Mouse (Mus musculus): ENCODE results near the gene Hoxc8.

Gene Hoxc8

DNA sequence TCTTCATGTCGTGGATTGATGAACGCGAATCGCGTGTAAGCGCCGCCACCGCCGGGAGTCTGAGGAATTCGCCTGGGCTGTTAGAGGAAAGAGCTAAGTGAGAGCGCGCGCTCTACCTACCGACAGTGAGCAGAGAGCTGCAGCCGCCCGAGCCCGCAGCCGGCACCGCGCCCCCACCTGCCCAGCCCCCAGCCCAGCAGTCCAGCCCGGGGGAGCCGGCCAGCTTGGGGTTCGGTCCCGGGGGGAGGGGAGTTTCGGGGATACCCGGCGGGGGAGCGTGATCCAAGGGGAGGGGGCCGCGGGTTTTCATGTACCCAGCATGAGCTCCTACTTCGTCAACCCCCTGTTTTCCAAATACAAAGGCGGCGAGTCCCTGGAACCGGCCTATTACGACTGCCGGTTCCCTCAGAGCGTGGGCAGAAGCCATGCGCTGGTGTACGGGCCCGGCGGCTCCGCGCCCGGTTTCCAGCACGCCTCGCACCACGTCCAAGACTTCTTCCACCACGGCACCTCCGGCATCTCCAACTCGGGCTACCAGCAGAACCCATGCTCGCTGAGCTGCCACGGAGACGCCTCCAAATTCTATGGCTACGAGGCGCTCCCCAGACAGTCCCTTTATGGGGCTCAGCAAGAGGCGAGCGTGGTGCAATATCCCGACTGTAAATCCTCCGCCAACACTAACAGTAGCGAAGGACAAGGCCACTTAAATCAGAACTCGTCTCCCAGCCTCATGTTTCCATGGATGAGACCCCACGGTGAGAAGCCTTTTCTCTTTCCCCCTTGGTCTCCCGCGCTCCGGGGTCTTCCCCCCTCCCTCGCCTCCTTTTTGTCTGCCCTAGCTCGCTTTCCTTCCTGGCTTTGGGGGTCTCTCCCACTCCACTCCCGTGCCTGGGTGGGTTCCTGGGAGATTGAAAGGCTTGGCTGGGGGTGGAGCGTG, at the start of gene Hoxc8:
Gene Hoxc8, plus strand, starts transcription at position 147 of the 937 bp plus-strand sequence.
- peak; percentile 72 for DNase-seq (ENCODE audit: low spot score)

DNA sequence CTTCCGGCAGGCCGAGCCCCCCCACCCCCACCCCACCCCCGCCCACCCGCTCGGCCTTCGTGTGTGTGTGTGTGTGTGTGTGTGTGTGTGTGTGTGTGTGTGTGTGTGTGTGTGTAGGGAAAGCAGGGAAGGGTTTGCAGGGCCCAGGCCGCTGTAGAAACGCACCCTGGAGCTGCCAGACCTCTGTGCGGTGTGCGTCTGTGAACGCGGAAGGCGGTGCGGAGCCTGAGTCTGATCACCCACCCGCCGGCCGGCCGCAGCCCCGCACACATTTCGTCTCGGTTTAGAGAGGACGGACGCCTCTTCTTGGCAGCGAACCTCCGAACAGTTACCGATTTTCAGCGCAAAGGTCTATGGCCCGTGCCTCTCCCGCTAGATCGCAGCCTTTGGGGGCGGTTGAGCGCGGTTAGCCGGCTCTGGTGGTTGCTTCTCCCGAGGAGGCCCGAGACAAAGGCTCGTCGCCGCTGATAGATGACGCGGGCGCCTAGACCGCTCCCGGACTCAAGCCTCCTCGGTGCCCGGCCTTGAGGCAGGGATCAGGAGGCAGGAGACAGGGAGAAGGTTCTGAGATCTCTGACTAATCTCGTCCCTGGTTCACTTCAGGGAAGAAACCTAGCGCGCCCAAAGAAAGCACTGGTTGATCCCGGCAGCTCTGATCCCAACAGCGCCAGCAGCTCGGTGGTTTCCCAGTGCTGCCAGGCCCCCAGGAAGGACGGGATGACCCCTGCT, 47.5 kb upstream of the Hoxc8 start:
- peak; percentile 67 for DNase-seq (ENCODE audit: low spot score)

DNA sequence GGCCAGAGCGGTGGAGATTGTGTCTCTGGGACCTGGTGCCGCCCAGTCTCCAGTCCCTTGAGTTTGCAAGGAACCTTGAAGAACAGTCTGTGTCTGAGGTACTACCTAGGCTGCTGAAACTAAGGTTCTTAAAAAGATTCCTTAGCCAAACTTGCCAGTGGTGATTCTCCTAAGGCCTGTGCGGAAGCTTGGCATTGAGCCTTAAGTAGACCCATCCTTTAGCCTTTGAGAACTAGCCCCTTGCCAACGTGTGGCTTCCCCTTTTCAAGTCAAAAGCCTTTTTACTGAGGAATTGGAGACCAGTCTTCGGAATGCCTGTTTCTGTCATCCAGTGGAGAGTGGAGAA, 47.0 kb upstream of the Hoxc8 start:
- DNase-seq (ENCODE audit: low spot score): no peak

DNA sequence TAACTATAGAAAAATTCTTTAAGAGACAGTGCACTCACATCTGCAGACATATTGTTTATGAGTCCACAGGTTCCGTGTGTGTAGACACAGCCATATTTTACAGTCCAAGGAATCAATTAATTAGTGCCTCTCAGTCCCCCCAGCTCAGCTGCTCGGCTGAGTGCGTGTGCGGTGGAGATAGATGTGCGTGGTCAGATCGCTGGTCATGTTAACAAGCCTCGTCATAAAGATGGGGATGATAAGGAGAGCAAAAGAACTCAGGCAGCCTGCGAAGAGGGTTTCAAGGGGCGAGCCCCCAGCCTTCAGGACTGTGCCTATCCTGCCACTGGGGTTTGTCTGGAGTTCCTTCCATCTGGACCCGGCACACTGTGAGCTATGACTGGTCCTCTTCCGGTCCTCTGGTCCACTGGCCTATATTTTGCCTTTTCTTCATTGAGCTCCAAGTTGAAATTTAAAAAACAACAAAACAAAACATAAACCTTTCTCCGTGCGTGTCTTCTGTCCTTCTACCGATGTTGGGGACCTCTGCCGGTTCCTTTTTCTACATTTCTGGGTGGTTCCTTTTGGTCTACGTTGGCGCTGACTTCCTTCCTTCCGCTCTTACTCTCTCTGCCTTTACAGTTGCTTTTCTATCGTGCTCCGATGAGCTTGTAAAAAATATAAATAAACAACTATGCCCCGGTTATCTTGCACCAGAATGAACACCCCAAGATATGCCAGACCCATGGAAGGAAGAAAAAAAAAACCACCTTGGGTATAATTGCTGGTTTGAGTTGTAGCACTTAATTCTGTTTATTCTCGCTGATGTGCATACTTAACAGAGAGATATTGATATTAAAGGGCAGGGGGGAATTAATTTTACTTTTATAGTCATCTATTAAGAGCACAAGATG, 45.0 kb upstream of the Hoxc8 start:
- no peak for DNase-seq (ENCODE audit: low spot score)

DNA sequence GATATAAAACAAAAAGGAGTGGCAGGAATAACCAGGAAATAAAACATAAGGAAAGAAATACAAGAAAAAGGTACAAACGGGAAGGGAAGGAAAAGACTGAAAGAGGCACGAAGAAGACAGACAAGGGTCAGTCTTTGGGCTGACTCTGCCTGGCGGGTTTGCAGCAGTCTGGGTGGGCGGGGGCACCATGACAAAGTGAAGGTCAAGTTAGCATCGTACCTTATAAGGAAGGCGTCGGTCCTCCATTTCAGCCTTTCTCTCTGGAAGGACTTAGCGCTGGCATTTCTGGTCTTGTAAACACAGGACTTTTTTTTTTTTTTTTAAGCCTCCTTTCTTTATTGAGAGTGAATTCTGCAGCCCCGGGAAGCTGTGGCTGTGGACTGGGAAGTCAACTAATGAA, 43.1 kb upstream of the Hoxc8 start:
- no peak for DNase-seq (ENCODE audit: low spot score)

DNA sequence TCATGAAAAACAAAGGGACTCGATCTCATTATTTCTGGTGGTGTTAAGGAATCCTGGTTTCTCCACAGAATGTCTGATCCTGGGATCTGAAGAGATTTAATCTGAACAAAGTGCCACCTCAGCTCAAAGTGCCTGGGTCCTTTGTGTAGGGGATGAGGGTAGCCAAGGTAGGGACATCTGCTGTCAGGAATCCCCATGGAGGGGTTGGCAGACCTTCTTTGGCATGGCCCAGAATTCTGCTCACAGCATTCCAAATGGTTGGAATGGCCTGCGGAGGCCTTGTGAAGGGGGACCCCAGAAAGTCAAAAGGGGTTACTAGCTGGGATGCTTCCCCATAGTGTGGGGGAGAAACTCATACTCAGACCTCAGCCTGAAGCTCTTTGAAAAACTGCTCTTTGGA, 41.6 kb upstream of the Hoxc8 start:
- no peak for DNase-seq (ENCODE audit: low spot score)

DNA sequence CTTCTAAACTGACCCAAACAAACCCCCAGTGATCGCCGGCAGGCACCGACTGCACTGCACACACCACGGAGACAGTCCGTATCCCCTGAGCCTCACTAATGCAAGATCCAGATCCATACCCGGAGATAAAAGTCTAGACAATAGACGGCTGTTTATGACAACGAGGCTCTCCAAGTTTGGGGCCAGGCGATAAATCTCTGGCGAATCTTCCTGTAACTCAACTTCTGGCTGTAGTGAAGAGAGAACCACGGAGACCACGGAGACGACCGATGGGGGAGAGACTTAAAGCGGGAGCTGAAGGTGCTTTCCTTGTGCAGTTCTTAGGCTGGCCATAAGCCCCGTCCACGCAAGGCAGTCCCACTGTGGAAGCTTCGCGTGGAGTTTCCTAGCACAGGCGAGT, 40.7 kb upstream of the Hoxc8 start:
- DNase-seq (ENCODE audit: low spot score): no peak

DNA sequence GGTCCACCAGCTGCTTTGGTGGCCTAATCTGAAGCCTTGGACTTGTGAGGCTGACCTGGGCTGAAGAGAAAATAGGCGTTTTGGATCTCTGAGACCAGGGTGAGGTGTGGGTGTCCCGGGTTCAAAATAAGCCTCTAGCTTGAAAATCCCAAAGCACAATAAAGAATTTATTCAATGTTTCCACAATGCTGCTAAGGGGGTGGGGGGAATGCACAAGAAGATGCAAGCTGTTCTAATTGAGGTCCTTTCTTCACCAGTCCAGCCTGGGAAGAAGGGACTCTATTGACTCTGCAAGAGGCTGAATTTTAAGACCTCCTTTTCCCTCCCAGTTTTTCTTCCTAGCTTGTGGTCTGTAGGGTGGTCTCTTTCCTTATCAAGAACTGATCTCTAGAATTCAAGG, 39.5 kb upstream of the Hoxc8 start:
- no peak for DNase-seq (ENCODE audit: low spot score)

DNA sequence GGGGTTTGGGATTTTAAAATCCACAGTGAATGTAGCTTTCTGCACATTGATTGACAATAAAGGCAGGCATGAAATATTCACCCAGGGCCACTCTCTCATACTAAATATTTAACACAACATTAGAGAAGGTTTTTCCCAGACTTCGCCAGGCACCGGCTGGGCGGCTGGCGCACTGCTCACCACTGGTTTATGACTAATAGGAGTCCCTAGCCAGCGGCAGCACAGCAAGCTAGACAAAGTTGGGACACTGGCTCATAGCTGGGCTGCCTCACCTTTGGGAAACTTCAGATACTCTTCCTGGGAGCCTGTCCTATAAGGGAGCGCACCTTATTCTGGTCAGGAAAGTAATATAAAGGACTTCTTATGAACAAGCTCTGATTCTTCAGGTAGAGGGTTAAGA, 36.8 kb upstream of the Hoxc8 start:
- no peak for DNase-seq (ENCODE audit: low spot score)

DNA sequence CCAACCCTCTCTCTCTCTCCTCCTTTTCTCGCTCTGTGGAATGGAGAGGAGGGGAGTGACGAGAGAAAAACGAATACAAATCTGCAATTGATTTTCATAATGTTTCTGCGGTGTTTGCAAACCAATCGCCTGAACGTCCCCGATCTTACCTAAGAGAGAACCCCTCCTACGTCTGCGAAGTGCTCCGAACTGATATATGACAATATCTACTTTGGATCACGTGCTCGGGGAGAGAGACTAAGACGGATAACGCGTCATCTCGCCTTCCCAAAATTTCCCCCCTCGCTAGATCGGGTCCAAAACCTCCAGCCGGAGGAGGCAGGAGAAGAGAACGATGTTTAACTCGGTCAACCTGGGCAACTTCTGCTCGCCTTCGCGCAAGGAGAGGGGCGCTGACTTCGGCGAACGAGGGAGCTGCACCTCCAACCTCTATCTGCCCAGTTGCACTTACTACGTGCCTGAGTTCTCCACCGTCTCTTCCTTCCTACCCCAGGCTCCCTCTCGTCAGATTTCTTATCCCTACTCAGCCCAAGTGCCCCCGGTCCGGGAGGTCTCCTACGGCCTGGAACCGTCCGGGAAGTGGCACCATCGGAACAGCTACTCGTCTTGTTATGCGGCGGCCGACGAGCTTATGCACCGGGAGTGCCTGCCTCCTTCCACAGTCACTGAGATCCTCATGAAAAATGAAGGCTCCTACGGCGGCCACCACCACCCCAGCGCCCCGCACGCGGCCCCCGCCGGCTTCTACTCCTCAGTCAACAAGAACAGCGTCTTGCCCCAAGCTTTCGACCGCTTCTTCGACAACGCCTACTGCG, 36.0 kb upstream of the Hoxc8 start, which contains the start of gene Hoxc11:
Gene Hoxc11, plus strand, starts transcription at position 236 of the 815 bp plus-strand sequence.
- DNase-seq (ENCODE audit: low spot score): no peak

DNA sequence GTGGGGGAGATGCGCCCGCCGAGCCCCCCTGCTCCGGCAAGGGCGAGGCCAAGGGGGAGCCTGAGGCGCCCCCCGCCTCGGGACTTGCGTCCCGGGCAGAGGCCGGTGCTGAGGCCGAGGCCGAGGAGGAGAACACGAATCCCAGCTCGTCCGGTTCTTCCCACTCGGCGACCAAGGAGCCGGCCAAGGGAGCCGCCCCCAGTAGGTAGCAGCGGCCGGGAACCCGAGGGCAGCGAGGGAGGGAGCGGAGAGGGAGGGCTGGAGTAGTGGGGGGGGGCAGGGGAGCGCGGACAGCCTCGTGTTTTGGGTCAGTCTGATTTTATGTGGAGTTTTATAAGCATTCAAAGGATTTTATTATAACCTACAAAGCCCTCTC, 35.4 kb upstream of the Hoxc8 start:
- no peak for DNase-seq (ENCODE audit: low spot score)

DNA sequence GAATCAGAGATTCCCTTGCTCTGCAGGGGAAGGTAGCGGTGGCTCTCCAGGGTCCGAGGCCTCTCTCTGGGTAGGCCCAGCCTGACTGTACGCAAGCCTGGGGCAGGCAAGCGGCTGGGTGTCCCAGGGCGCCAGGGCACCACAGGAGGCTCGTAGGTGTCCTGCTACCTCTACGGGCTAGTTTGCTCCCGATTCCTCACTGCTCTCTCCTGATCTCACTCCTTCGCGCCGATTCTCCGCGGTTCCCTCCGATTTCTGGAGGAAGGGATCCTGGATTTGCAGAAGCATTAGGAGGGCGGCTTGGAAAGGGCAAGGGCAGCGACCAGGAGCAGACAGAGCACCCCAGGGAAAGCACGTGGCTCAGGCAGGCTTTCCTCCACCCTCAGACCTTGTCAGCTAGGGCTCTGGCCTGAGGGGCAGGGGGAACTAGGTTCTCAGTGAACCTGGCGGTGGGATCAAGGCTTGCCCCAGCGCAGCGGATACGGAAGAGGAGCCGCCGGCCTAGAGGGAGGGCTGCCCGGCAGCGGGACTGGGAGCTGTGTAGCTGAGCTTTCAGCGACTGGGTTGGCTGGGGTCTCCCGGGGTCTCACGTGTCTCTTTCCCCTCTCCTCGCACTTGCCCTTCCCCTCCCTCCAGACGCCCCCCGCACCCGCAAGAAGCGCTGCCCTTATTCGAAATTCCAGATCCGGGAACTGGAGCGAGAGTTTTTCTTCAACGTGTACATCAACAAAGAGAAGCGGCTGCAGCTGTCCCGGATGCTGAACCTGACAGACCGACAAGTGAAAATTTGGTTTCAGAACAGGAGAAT, 34.4 kb upstream of the Hoxc8 start:
- no peak for DNase-seq (ENCODE audit: low spot score)

DNA sequence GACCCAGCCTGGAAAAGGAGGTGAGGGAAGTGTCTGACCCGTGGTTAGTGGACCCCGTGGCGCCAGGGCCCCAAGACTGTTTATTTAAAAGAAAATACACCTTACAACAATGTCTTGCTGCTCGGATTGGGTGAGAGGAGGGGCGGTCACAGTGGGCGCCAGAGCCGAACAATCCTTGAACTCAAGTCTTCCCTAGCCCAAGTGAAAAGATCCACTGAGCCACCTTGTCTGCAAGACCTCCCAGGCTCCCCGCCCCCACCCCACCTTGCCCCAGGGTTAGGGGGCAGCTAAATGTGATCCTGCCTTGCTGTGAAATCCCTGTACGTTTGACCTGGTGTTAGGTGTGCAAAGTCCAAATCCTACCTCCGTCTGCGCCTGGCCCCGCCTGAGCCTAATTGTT, 33.5 kb upstream of the Hoxc8 start:
- no peak for DNase-seq (ENCODE audit: low spot score)

DNA sequence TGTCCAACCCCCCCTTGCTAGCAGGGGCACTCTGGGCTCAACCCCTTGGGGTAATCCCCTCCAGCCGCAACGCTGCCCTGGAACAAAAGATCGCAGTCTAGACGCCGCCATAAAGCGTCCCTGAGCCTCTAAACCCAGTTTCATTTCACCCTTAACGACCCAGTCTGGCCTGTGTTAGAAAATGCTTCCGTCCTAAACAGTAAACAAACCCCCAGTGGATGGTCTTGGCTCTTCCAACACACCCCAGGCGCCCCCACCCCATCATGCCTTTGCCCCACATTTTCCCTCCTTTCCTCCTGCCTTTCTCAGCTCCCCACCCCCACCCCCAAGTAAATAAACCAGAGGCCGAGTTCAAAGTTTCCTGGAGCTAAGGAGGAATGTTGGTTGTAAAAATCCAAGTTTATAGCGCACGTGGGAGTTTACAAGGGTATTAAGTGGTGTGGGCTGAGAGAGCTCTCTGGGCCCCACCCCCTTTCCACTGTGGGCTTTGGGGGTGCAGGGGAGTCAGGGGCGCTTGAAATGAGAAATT, 30.7 kb upstream of the Hoxc8 start:
- no peak for DNase-seq (ENCODE audit: low spot score)

DNA sequence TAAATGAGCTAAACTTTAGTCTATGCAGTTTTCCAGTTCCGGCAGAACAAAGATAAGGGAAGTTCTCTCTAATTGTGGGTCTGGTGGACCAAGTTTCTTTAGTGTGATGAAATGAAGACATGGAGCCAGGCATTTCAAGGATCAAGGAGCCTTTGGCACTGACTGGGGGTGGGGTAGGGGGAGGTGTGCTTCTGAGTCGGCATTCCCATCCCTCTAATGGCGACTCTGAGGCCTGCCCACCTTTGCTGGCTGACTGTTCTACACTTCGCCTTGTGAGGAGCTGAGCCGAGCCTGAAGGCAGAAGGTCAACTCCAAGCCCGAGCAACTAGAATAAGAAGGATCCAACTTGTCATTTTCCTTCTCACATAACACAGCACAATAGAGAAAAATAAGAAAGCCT, 28.7 kb upstream of the Hoxc8 start:
- DNase-seq (ENCODE audit: low spot score): no peak

DNA sequence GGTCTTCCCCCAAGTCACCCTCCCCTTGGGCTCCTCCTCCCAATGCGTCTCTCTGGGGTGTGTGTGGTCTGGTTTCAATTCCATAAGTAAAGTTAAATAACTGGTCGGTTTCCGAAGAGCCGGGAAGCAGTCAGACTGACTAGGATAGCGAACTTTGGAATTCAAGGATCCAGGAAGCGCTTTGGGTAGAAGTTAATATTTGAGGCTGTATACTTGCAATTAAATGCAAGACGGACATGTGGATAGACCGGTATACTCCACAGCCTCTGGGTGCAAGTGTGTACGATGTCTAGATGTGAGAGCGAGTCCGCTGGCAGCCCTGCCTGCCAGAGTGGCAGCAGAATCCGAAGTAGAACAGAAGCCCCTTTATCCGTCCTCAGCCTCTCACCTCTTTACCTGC, 27.9 kb upstream of the Hoxc8 start:
- DNase-seq (ENCODE audit: low spot score): no peak

DNA sequence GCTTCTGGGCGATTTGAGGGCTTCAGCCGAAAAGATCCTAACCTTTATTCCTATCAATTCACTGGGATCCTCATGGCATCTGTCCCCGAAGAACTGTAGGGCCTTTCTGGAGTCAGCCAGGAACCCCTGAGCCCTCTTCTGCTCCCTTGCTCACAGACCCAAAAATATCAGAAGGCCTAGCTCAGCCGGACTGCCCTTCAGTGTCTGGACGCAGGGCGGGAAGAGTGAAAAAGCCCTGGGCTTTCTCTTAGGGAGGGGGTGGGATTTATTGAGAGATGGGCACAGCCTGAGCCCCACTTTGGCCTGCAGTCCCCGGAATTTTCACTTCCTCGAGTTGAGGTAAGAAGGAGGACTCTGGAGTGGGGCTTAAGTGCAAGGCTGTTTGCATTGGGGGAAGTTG, 27.1 kb upstream of the Hoxc8 start:
- DNase-seq (ENCODE audit: low spot score): no peak

DNA sequence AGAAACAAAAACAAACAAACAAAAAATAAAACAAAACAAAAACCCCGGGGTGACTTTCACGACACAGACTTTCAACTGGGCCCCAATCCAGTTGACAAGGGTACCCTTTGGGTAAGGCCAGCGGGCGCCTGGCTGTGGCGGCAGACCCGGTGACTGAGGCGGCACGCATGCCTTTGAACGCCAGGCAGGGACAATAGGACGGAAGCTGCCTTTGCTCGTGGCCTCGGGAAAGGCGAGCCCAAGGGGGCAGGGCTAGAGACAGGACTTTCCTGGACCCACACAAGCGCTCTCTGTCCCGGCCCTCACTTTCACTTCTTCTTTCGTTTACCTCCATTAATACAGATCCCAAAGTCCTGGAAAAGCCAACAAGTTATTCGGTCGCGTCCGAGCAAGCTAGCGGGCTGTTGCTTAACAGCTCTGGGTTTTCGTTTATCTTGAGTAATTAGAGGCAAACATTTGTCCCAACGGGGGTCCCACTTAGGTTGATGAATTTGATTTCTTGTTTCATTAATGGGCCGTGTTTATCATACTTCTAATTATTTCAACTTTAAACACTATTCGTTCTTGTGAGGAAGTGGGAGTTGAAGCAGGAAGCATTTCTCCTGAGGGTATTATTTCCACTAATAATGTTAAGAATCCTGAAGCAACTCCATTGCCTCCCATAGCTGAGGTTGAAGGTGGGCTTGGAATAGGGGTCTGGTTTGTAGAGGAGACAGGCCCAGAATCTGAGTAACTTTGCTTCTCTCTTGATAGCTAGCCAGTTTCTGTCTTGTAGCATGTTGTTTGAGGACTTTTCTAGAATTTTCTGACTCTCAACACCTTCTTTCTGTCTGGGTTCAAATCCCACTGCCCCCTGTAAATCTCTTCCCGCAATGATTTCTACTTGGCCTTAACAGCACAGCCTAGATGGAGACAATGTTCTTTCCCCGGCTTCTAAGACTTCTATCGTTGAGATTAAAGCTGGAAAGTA, 26.5 kb upstream of the Hoxc8 start:
- DNase-seq (ENCODE audit: low spot score): peak; percentile 86
